Mouse (Mus musculus) forebrain, postnatal 0 days (tissue): ENCODE data around the gene Srf. TPM values are rescaled to one million over a fixed set of nuclear protein-coding genes. Genes with fewer than 3 reads are reported as not detected.

Experiments used
- ATAC-seq: fragments of 200-750 bp; cut with Nextera tagmentation; 2 replicates; pipeline ENCODE4 v1.8.0; 2017; ENCODE audit warnings: mild to moderate bottlenecking, moderate library complexity
- DNase-seq: peaks from one replicate; pipeline ENCODE4 v3.0.0-alpha.2; 2015
- H3K27ac ChIP-seq: fragments of 300-500 bp; sonication (generic); 2 replicates; pipeline ENCODE4 v1.5.1; 2014; ENCODE audit warnings: low read depth, mild to moderate bottlenecking, antibody characterized with exemption, low read length, moderate library complexity, mixed read lengths
- H3K27me3 ChIP-seq: fragments of 300-500 bp; sonication (generic); 2 replicates; pipeline ENCODE4 v1.6.1; 2014; ENCODE audit warnings: mild to moderate bottlenecking, low read length, mixed read lengths; ENCODE audit not compliant: insufficient read depth
- H3K36me3 ChIP-seq: fragments of 300-500 bp; sonication (generic); 2 replicates; pipeline ENCODE4 v1.6.1; 2014; ENCODE audit warnings: mild to moderate bottlenecking, moderate library complexity; ENCODE audit not compliant: insufficient read depth
- H3K4me1 ChIP-seq: fragments of 300-500 bp; sonication (generic); 2 replicates; pipeline ENCODE4 v1.6.1; 2014; ENCODE audit warnings: antibody characterized with exemption; ENCODE audit not compliant: insufficient read depth
- H3K4me2 ChIP-seq: fragments of 300-500 bp; sonication (generic); 2 replicates; pipeline ENCODE4 v1.6.1; 2014; ENCODE audit warnings: low read depth, mild to moderate bottlenecking, moderate library complexity
- H3K4me3 ChIP-seq: fragments of 300-500 bp; sonication (generic); 2 replicates; pipeline ENCODE4 v1.5.1; 2014; ENCODE audit warnings: low read depth, low read length, mixed read lengths
- H3K9ac ChIP-seq: fragments of 300-500 bp; sonication (generic); 2 replicates; pipeline ENCODE4 v1.6.1; 2014; ENCODE audit warnings: mild to moderate bottlenecking
- H3K9me3 ChIP-seq: fragments of 300-500 bp; sonication (generic); 2 replicates; pipeline ENCODE4 v1.6.1; 2016; ENCODE audit warnings: low read length
- CTCF ChIP-seq: sonication (generic); IDR thresholded peaks from 2 replicates; pipeline ENCODE4 v1.5.1; 2016; ENCODE audit warnings: antibody characterized with exemption, control low read depth, low read depth
- WGBS: fragments of 180-500 bp; shearing (Covaris S2); extraction: QIAGEN DNeasy Blood & Tissue Kit; methylation state at CpG from one replicate; pipeline ENCODE4 v1.1.7; 2014; 5-methylcytosine and 5-hydroxymethylcytosine counted together
- polyA plus RNA-seq: library from polyadenylated mRNA; unstranded; fragments of >200 nt; fragmentation: Nextera tagmentation; extraction: Ambion mirVana; gene quantifications from 2 replicates; pipeline ENCODE4 v1.2.1, GENCODE M21; 2015
- total RNA-seq: library from RNA; depleted of rRNA; stranded (reverse); fragments of >200 nt; gene quantifications from 2 replicates; pipeline ENCODE4 v1.2.3, GENCODE M21; 2014

Srf gene
- total and polyA plus RNA-seq, 2 experiments from 2014 or later, result 2.4 to 47.2 TPM

DNA sequence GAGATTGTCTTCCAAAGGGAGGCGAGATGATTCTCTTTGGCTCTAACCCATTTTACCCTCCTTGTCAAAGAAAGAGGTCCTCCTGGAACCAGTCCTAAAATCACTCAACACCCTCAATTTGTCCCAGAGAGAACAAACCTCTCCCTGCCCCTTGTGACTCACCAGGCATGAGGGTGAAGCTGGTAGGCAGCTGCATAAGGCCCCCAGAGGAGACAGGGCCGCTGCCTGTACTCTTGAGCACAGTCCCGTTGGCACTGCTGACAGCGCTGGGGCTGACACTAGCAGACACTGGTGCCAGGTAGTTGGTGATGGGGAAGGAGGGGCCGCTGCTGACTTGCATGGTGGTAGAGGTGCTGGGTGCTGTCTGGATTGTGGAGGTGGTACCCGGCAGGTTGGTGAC lies 4.6 kb downstream of the Srf start:
- 92% methylated on average over 6 of the region's 6 CpGs for WGBS
- no peaks in the 10 kb centered on the region for H3K27me3 ChIP-seq
- peaks cover 22% of the 10 kb centered on the region for H3K4me1 ChIP-seq
- DNase-seq (no peak), ATAC-seq (no peak)
- peaks cover 38% of the 10 kb centered on the region for H3K36me3 ChIP-seq
- H3K4me3 ChIP-seq, result no peak overlapping the region
- TF ChIP-seq CTCF, result no peak
- no peak overlapping the region for H3K4me2 ChIP-seq
- no peak overlapping the region for H3K27ac ChIP-seq
- H3K9me3 ChIP-seq, result no peaks in the 10 kb centered on the region
- H3K9ac ChIP-seq, result no peak overlapping the region

DNA sequence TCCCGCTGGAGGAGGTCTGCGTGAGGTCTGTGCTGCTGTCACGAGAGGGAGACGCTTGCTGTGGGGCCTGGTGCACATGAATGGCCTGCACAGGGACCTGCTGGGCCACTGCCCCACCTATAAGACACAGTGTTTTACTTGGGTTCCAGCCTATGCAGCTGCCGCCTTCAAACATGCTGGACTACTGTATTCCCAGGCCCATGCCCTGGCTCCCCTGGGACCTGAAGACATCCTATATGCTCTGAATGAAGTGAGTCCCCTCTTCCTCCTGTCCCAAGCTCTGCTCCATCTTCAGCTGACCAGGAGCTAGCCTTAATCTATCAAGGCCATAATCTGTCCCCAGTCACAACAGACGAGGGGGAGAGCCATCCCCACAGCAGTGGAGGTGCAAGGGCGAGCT lies 5.1 kb downstream of the Srf start:
- Histone ChIP-seq H3K36me3 (peaks cover 38% of the 10 kb centered on the region), H3K9ac (no peak overlapping the region), H3K9me3 (no peaks in the 10 kb centered on the region), H3K27ac (no peak overlapping the region), H3K27me3 (no peaks in the 10 kb centered on the region), H3K4me1 (peaks cover 22% of the 10 kb centered on the region), H3K4me2 (no peak overlapping the region), H3K4me3 (no peak overlapping the region)
- no peak for TF ChIP-seq CTCF
- ATAC-seq (no peak), DNase-seq (no peak)
- WGBS, result 89% methylated on average over 7 of the region's 7 CpGs

DNA sequence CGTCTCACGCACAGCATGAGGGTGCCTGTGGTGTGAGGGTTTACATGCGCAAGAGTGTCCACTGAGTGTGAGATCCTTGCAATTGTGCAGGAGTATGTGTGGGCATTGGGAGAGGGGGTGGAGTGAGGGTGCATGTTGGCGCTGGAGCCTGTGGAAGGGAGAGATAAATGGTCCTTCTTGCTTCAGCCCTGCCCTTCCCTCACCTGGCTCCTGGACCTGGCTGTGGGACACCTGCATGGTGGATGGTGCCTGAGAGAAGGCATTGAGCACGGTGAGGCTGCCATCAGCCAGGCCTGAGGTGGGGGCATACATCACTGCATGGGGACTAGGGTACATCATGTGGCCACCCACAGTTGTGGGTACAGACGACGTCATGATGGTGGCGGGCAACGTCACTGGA lies 6.3 kb downstream of the Srf start:
- Histone ChIP-seq H3K9me3 (no peaks in the 10 kb centered on the region), H3K9ac (no peak overlapping the region), H3K4me3 (no peak overlapping the region), H3K4me2 (no peak overlapping the region), H3K27me3 (no peaks in the 10 kb centered on the region), H3K4me1 (peaks cover 22% of the 10 kb centered on the region), H3K36me3 (peaks cover 38% of the 10 kb centered on the region), H3K27ac (no peak overlapping the region)
- no peak for TF ChIP-seq CTCF
- DNase-seq (no peak), ATAC-seq (no peak)
- 88% methylated on average over 9 of the region's 9 CpGs for WGBS

GRCm38 (mm10) chr17:46549193-46549592 lies 6.8 kb downstream of the Srf start:
- Histone ChIP-seq H3K4me2 (no peak overlapping the region), H3K9ac (no peak overlapping the region), H3K36me3 (peaks cover 38% of the 10 kb centered on the region), H3K4me3 (no peak overlapping the region), H3K27me3 (no peaks in the 10 kb centered on the region), H3K4me1 (peaks cover 18% of the 10 kb centered on the region), H3K9me3 (no peaks in the 10 kb centered on the region), H3K27ac (no peak overlapping the region)
- 25% methylated on average over 8 of the region's 8 CpGs for whole genome bisulfite sequencing
- DNase-seq (peak; percentile 36), ATAC-seq (no peak)
- peak; percentile 63 for TF ChIP-seq CTCF

DNA sequence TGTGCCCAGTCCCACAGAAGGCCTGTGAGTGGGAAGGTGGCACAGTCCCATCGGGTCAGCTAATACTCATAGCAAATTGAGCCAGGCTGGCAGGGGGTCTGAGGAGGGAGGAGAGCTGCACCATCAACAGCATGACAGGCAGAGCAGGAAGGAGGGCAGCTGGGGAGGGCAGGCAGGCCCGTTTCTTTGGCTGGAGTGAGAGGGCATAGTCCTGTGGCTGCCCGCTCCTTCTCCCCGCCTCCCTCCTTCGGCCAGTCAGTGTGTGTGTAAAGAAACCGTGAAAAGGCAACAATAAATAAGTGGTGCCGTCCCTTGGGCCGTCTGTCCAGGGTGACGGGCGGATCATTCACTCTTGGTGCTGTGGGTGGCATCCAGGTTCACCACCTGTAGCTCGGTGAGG lies 7.2 kb downstream of the Srf start:
- Histone ChIP-seq H3K36me3 (peaks cover 38% of the 10 kb centered on the region), H3K9ac (no peak overlapping the region), H3K27ac (no peak overlapping the region), H3K4me1 (peaks cover 14% of the 10 kb centered on the region), H3K27me3 (no peaks in the 10 kb centered on the region), H3K9me3 (no peaks in the 10 kb centered on the region), H3K4me2 (no peak overlapping the region), H3K4me3 (no peak overlapping the region)
- ATAC-seq (no peak), DNase-seq (no peak)
- 59% methylated on average over 11 of the region's 11 CpGs for WGBS
- TF ChIP-seq CTCF, result no peak

GRCm38 (mm10) chr17:46547923-46548322 lies 8.1 kb downstream of the Srf start:
- peaks cover 5% of the 10 kb centered on the region for H3K4me1 ChIP-seq
- WGBS, result 32% methylated on average over 3 of the region's 3 CpGs
- no peaks in the 10 kb centered on the region for H3K9me3 ChIP-seq
- no peak for TF ChIP-seq CTCF
- H3K9ac ChIP-seq, result no peak overlapping the region
- H3K4me2 ChIP-seq, result no peak overlapping the region
- ATAC-seq (no peak), DNase-seq (no peak)
- H3K27ac ChIP-seq, result no peak overlapping the region
- H3K27me3 ChIP-seq, result no peaks in the 10 kb centered on the region
- H3K36me3 ChIP-seq, result peaks cover 43% of the 10 kb centered on the region
- no peak overlapping the region for H3K4me3 ChIP-seq

- peaks cover 42% of the 10 kb centered on the region for H3K36me3 ChIP-seq
- no peaks in the 10 kb centered on the region; the same call in 1 of the 2 replicates for H3K4me1 ChIP-seq
- no peak overlapping the region for H3K27ac ChIP-seq
- H3K9ac ChIP-seq, result no peak overlapping the region
- no peak for DNase-seq
- H3K9me3 ChIP-seq, result no peaks in the 10 kb centered on the region
- H3K27me3 ChIP-seq, result no peaks in the 10 kb centered on the region
- no peak overlapping the region for H3K4me3 ChIP-seq
- no peak overlapping the region for H3K4me2 ChIP-seq
- TF ChIP-seq CTCF, result no peak
- 12% methylated on average over 8 of the region's 8 CpGs for WGBS
- no peak for ATAC-seq
These were observed 9.0 kb downstream of the Srf start for GRCm38 (mm10) chr17:46546995-46547394.

DNA sequence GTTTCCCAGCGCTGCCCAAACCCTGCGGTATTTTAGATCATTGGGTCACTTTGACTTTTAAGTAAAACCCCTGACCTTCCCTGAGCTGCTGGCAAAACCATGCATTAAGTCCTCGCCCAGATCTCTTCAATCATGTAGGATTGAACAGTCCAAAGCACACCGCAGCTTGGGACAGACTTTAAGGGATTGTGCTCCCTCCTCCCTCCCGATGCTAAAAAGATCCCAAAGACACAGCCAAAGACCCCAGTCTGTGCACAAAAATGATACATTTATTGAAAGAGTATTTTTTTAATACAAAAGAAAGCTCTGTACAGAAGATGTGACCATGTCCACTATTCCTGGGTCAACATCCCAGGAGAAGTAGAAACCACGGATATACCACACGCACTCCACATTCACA lies 9.4 kb downstream of the Srf start:
- no peaks in the 10 kb centered on the region for H3K27me3 ChIP-seq
- peak overlapping the region; percentile 73 for H3K4me2 ChIP-seq
- H3K9me3 ChIP-seq, result no peaks in the 10 kb centered on the region
- 10% methylated on average over 7 of the region's 7 CpGs for WGBS
- ATAC-seq (peak; percentile 2; the same call in 1 of the 2 replicates), DNase-seq (no peak)
- peaks cover 42% of the 10 kb centered on the region for H3K36me3 ChIP-seq
- peak overlapping the region; percentile 90 for H3K9ac ChIP-seq
- no peak overlapping the region for H3K27ac ChIP-seq
- no peak for TF ChIP-seq CTCF
- H3K4me3 ChIP-seq, result peak overlapping the region; percentile 57
- H3K4me1 ChIP-seq, result no peaks in the 10 kb centered on the region; the same call in 1 of the 2 replicates
